Mouse (Mus musculus) intestine, embryonic 14.5 days (tissue): ENCODE results near the gene Tnip3. TPM values are rescaled to one million over a fixed set of nuclear protein-coding genes. Genes with fewer than 3 reads are reported as not detected.
A peak's percentile ranks its signal among the peaks of the same experiment; 100 is the strongest.

Source experiments
- ATAC-seq: fragments of 200-750 bp; cut with Nextera tagmentation; replicated peaks from 2 replicates; pipeline ENCODE4 v1.8.0; 2017; ENCODE audit warnings: low read depth, moderate number of reproducible peaks, moderate TSS enrichment, moderate library complexity; ENCODE audit not compliant: low FRiP score, low TSS enrichment
- DNase-seq: peaks from one replicate; pipeline ENCODE4 v3.0.0-alpha.2; 2018; ENCODE audit warnings: low spot score
- H3K27ac ChIP-seq: fragments of 300-500 bp; sonication (generic); 2 replicates; pipeline ENCODE4 v1.5.1; 2014; ENCODE audit warnings: low read depth, mild to moderate bottlenecking, control low read depth
- H3K27me3 ChIP-seq: fragments of 300-500 bp; sonication (generic); replicated peaks from 2 replicates; pipeline ENCODE4 v1.6.1; 2014; ENCODE audit warnings: low read length, control low read depth; ENCODE audit not compliant: control insufficient read depth, insufficient read depth
- H3K36me3 ChIP-seq: fragments of 300-500 bp; sonication (generic); 2 replicates; pipeline ENCODE4 v1.6.1; 2014; ENCODE audit warnings: low read length, control low read depth; ENCODE audit not compliant: control insufficient read depth, insufficient read depth
- H3K4me1 ChIP-seq: fragments of 300-500 bp; sonication (generic); replicated peaks from 2 replicates; pipeline ENCODE4 v1.6.1; 2014; ENCODE audit warnings: low read length, control low read depth, mixed read lengths; ENCODE audit not compliant: control insufficient read depth, insufficient read depth
- H3K4me2 ChIP-seq: fragments of 300-500 bp; sonication (generic); 2 replicates; pipeline ENCODE4 v1.6.1; 2014; ENCODE audit warnings: low read length
- H3K4me3 ChIP-seq: fragments of 300-500 bp; sonication (generic); 2 replicates; pipeline ENCODE4 v1.5.1; 2014; ENCODE audit warnings: low read depth, low read length, control low read depth, mixed read lengths
- H3K9ac ChIP-seq: fragments of 300-500 bp; sonication (generic); 2 replicates; pipeline ENCODE4 v1.6.1; 2014; ENCODE audit warnings: mild to moderate bottlenecking, low read length
- H3K9me3 ChIP-seq: fragments of 300-500 bp; sonication (generic); 2 replicates; pipeline ENCODE4 v1.6.1; 2016; ENCODE audit warnings: low read length, control low read depth; ENCODE audit not compliant: control insufficient read depth
- WGBS: fragments of 180-500 bp; shearing (Covaris S2); extraction: QIAGEN DNeasy Blood & Tissue Kit; methylation state at CpG from one replicate; pipeline ENCODE4 v1.1.7; 2014; 5-methylcytosine and 5-hydroxymethylcytosine counted together
- polyA plus RNA-seq: library from polyadenylated mRNA; unstranded; fragments of >200 nt; fragmentation: Nextera tagmentation; extraction: Ambion mirVana; gene quantifications from 2 replicates; pipeline ENCODE4 v1.2.1, GENCODE M21; 2014

The Tnip3 gene
- polyA plus RNA-seq, 1 experiment from 2014 or later = not detected

DNA sequence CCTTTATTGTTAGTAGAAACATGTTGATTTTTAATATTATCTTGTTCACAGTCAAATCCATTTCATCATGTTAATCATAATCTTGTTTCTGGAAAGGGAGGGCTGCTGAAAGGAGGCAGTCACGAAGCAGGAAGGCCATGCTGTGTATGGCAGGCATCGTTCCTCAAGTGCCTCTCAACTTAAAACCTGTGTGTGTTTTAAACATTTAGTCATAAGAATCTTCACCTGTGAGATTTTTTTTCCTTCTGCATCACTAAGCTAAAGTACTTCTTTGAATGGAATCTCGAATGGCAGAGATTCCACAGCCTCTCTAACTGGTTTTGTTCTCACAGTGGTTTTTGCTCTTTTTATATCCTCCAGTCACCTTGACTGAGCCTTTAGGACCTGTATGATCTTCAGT is 121.3 kb downstream of the Tnip3 start:
- no peaks in the 10 kb centered on the region for H3K9me3 ChIP-seq
- no peak for DNase-seq
- H3K27ac ChIP-seq = no peak overlapping the region
- 73% methylated on average over 3 of the region's 3 CpGs for WGBS
- no peak overlapping the region for H3K4me3 ChIP-seq
- H3K36me3 ChIP-seq = no peaks in the 10 kb centered on the region
- H3K4me2 ChIP-seq = no peak overlapping the region
- no peaks in the 10 kb centered on the region for H3K27me3 ChIP-seq
- no peaks in the 10 kb centered on the region for H3K4me1 ChIP-seq
- no peak for ATAC-seq
- no peak overlapping the region for H3K9ac ChIP-seq

DNA sequence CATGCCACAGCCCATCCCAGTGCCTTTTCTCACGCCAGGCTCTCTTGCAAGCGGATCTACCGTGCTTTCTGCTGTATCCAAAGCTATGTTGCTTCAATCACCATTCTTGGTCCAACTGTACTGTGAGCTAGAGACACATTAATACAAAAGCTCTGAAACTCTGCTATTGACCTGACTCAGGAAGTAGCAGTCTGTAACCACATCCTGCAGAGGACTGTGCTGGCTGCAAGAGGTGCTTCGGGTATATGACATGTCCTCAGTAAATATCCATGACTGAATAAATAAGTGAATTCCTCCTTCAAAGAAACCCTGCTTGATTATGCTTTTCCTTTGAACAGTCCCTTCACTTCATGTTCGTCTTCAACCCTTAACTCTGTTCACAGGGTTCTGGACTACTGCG is 122.6 kb downstream of the Tnip3 start:
- no peaks in the 10 kb centered on the region for H3K4me1 ChIP-seq
- 85% methylated on average over 6 of the region's 6 CpGs for WGBS
- H3K9me3 ChIP-seq = no peaks in the 10 kb centered on the region
- H3K36me3 ChIP-seq = no peaks in the 10 kb centered on the region
- no peak for DNase-seq
- no peaks in the 10 kb centered on the region for H3K27me3 ChIP-seq
- ATAC-seq = no peak
- H3K9ac ChIP-seq = no peak overlapping the region
- no peak overlapping the region for H3K4me3 ChIP-seq
- H3K27ac ChIP-seq = no peak overlapping the region
- no peak overlapping the region for H3K4me2 ChIP-seq

DNA sequence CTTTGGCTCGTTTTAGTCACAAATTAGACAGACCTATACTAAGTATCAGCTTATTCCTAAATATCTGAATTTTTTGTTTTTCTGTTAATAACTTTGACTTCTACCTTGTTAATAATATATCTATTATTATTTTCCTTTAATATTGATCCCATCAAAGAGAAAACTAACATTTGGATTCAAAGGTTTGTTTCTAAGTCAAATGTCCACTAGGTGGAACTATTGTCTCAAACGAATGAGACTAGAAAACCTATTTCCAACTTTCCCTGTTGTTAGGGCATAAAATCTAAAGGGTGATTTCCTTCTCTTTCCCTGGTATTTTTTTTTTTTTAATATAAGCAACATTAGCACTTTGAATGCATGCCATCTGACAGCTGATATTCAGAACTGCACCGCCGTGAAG is 126.3 kb downstream of the Tnip3 start:
- ATAC-seq = no peak
- Histone ChIP-seq H3K4me3 (no peak overlapping the region), H3K9ac (no peak overlapping the region), H3K9me3 (no peaks in the 10 kb centered on the region), H3K27ac (no peak overlapping the region), H3K4me1 (no peaks in the 10 kb centered on the region), H3K36me3 (no peaks in the 10 kb centered on the region), H3K27me3 (no peaks in the 10 kb centered on the region), H3K4me2 (no peak overlapping the region)
- WGBS = 29% methylated on average over 4 of the region's 4 CpGs
- no peak for DNase-seq

DNA sequence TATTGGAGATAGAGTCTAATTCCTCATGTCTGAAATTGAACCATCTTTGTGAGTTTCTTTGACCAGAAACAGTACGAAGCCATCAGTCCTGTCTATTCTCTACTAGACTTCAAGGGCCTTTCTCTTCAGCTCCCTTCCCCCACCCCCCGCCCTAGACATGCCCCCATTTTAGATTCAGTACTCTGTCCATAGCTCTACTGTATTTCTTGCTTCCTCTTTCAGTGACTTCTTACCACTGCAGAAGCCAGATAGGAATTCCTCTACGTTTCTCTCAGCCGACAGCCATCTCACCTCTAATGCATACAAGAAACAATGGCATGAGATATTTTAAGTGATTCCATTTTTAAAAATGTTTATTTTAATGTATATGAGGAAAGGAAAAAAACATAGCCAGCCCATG is 136.2 kb downstream of the Tnip3 start:
- no peak overlapping the region for H3K9ac ChIP-seq
- no peak overlapping the region for H3K27ac ChIP-seq
- H3K4me1 ChIP-seq = no peaks in the 10 kb centered on the region
- no peak overlapping the region for H3K4me3 ChIP-seq
- no peaks in the 10 kb centered on the region for H3K36me3 ChIP-seq
- H3K4me2 ChIP-seq = no peak overlapping the region
- no peak for DNase-seq
- H3K27me3 ChIP-seq = no peaks in the 10 kb centered on the region
- ATAC-seq = no peak
- H3K9me3 ChIP-seq = no peaks in the 10 kb centered on the region
- WGBS = 64% methylated on average over 4 of the region's 4 CpGs

DNA sequence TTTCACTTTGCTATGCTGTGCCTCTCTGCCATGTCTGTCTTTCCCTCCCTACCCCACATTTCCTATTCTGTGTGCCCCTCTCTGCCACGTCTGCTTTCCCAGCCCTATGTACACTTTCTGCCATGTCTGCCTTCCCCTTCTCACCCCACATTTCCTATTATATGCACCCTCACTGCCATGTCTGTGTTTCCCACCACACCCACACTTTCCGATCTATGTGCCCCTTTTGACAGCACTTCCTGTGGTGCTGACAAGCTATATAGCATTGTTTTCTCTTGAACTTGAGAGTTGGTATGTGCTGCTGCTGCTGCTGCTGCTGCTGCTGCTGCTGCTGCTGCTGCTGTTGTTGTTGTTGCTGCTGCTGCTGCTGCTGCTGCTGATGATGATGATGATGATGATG is 136.9 kb downstream of the Tnip3 start:
- WGBS = 63% methylated on average over 2 of the region's 2 CpGs
- ATAC-seq (no peak), DNase-seq (no peak)
- Histone ChIP-seq H3K27ac (no peak overlapping the region), H3K27me3 (no peaks in the 10 kb centered on the region), H3K4me1 (no peaks in the 10 kb centered on the region), H3K36me3 (no peaks in the 10 kb centered on the region), H3K4me3 (no peak overlapping the region), H3K9ac (no peak overlapping the region), H3K4me2 (no peak overlapping the region), H3K9me3 (no peaks in the 10 kb centered on the region)

DNA sequence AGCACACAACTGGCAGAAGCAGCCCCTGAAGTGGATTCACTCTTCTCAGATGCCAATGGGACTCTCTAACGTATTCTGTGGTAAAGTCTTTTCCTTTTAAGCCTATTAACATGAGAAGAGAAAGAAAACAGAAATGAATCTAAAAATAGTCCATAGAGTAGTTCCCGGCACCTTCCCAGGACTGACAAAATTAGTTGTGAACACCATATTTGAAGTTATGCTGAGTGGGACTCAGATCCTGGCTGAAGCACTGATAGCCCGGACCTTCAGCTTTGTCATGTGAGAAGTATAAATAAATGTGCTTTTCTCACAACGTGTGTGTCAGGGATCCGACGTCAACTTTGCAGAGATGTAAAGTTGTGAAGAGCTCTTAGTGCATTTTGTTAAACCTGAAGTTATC is 138.9 kb downstream of the Tnip3 start:
- WGBS = 59% methylated on average over 6 of the region's 6 CpGs
- H3K36me3 ChIP-seq = no peaks in the 10 kb centered on the region
- DNase-seq (no peak), ATAC-seq (no peak)
- H3K4me1 ChIP-seq = no peaks in the 10 kb centered on the region
- H3K27me3 ChIP-seq = no peaks in the 10 kb centered on the region
- no peak overlapping the region for H3K9ac ChIP-seq
- no peak overlapping the region for H3K4me3 ChIP-seq
- no peak overlapping the region for H3K27ac ChIP-seq
- no peak overlapping the region for H3K4me2 ChIP-seq
- no peaks in the 10 kb centered on the region for H3K9me3 ChIP-seq

DNA sequence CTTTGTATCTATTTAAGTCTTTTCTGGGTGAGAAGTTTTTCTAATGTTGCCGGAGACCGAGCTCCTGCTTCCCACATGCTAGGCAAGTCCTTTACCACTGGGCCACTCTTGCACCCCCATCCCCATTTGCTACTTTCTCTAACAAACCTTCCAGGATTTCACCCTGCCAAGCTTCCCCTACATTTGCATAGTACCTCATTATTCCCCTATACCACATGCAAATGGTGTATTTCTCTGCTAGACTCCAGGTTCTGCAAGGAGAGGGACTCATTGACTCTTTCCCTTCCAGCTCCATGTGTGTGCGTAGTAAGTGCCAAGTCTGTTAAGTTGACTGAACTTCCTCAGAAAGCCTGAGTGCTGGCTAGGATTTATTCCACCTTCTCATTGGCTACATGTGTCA is 141.2 kb downstream of the Tnip3 start:
- no peaks in the 10 kb centered on the region for H3K9me3 ChIP-seq
- ATAC-seq (no peak), DNase-seq (no peak)
- H3K36me3 ChIP-seq = no peaks in the 10 kb centered on the region
- no peak overlapping the region for H3K9ac ChIP-seq
- H3K27me3 ChIP-seq = no peaks in the 10 kb centered on the region; the same call in 1 of the 2 replicates
- whole genome bisulfite sequencing = 86% methylated on average over 3 of the region's 3 CpGs
- H3K4me2 ChIP-seq = no peak overlapping the region
- no peak overlapping the region for H3K4me3 ChIP-seq
- no peak overlapping the region for H3K27ac ChIP-seq
- no peaks in the 10 kb centered on the region; the same call in 1 of the 2 replicates for H3K4me1 ChIP-seq

DNA sequence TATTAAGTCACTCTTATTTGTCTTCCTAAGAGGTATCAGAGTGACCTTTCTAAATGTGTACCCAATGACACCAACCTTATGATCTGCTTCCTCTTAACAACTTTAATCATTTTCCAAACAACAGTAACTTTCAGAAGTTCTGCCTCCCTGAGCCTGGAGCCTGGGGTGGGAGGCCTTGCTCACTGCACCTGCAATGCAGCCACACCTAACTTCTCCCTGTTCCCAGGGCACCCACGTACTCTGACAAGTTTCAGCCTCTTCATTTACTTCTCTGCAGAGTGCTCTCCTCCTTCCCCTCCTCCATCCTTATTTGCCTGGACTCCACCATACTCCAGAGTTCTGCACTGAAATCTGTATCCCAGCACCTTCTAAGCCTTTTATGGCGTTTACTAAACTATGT is 144.9 kb downstream of the Tnip3 start:
- Histone ChIP-seq H3K27ac (no peak overlapping the region), H3K4me3 (no peak overlapping the region), H3K9me3 (no peaks in the 10 kb centered on the region), H3K9ac (no peak overlapping the region), H3K27me3 (peaks cover 18% of the 10 kb centered on the region), H3K4me1 (peaks cover 4% of the 10 kb centered on the region; the same call in 1 of the 2 replicates), H3K4me2 (no peak overlapping the region), H3K36me3 (no peaks in the 10 kb centered on the region)
- ATAC-seq (no peak), DNase-seq (no peak)
- 61% methylated on average over 2 of the region's 2 CpGs for WGBS

DNA sequence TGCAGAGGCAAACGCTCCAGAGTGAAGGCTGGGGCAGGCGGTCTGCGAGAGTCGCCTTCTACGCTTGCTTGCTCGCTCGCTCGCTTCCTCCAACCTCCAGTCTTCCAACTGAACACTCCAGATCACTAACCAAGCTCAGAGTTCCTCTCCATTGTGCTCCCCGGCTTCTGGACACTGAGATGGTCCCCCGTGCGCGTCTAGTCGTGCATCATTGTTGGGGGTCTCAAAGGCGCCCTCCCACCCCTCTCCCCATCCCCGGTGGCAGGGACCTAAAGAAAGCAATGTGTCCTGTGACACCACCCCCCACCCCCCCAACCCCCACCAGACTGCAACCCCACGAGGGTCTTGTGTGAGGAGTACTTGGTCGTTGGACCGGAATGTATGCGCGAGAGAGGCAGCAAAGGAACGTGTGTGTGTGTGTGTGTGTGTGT is 145.9 kb downstream of the Tnip3 start:
- peak; percentile 70 for DNase-seq

More for the DNA sequence above, 145.9 kb downstream of the Tnip3 start:
- H3K36me3 ChIP-seq = no peaks in the 10 kb centered on the region
- peak overlapping the region; percentile 44 for H3K4me3 ChIP-seq
- H3K9me3 ChIP-seq = no peaks in the 10 kb centered on the region
- WGBS = 3% methylated on average over 21 of the region's 21 CpGs
- no peak overlapping the region for H3K27ac ChIP-seq
- peaks cover 18% of the 10 kb centered on the region for H3K27me3 ChIP-seq
- peak; percentile 48 for ATAC-seq
- peaks cover 4% of the 10 kb centered on the region; the same call in 1 of the 2 replicates for H3K4me1 ChIP-seq
- H3K9ac ChIP-seq = peak overlapping the region; percentile 20; the same call in 1 of the 2 replicates
- peak overlapping the region; percentile 71 for H3K4me2 ChIP-seq
